Mouse (Mus musculus) layer of hippocampus, postnatal 10 days (tissue): ENCODE results near the gene Slc2a8. TPM values are rescaled to one million over a fixed set of nuclear protein-coding genes. Genes with fewer than 3 reads are reported as not detected.

Source experiments
- DNase-seq, 2 experiments: peaks; one replicate each; pipeline ENCODE4 v3.0.0; 2021; ENCODE audit warnings: low spot score in 2 of 2
- total RNA-seq, 2 experiments: library from RNA; stranded (reverse); gene quantifications; 2 replicates each; pipeline ENCODE4 v1.2.3; 2021

The Slc2a8 gene
- total RNA-seq, 2 experiments from 2014 or later, result 23.2 to 26.9 TPM

GRCm38 (mm10) chr2:32938741-32939140, 43.1 kb downstream of the Slc2a8 start:
- no peak for DNase-seq

- no peak for DNase-seq
Observed at GRCm38 (mm10) chr2:32931730-32932129, 50.2 kb downstream of the Slc2a8 start.

GRCm38 (mm10) chr2:32928947-32929829, 52.7 kb downstream of the Slc2a8 start:
- no peak for DNase-seq

- peak; percentile 77 to 83 for DNase-seq
Observed at GRCm38 (mm10) chr2:32928235-32928946, 53.5 kb downstream of the Slc2a8 start.

GRCm38 (mm10) chr2:32927624-32928234, 54.2 kb downstream of the Slc2a8 start:
- no peak for DNase-seq

- DNase-seq, result no peak
Observed at GRCm38 (mm10) chr2:32926330-32927075, 55.4 kb downstream of the Slc2a8 start.

- DNase-seq, result no peak
Observed at GRCm38 (mm10) chr2:32924306-32924844, 57.5 kb downstream of the Slc2a8 start.

- DNase-seq, result no peak
Observed at GRCm38 (mm10) chr2:32923551-32924250, 58.2 kb downstream of the Slc2a8 start.

Other genes with a start within 250 kb of the Slc2a8 start
- 1 to 10 TPM; 2.1 to 3.2 TPM for gene 6330409D20Rik, start 241.1 kb downstream of the Slc2a8 start, total RNA-seq
- 10 to 100 TPM; 28.9 to 32.9 TPM for gene Tor2a, start 224.8 kb downstream of the Slc2a8 start, total RNA-seq
- under 1 TPM; 0.71 to 0.94 TPM for gene Ttc16, start 206.4 kb downstream of the Slc2a8 start, total RNA-seq
- gene Ptrh1, start 206.3 kb downstream of the Slc2a8 start, total RNA-seq, result 10 to 100 TPM in 1 of 2 experiments, 1 to 10 TPM in 1; 5.4 to 11.5 TPM
- gene Cfap157, start 197.7 kb downstream of the Slc2a8 start, total RNA-seq, result under 1 TPM; 0.75 to 0.76 TPM
- 100 to 1,000 TPM; 525 to 547 TPM for gene Stxbp1, start 134.8 kb downstream of the Slc2a8 start, total RNA-seq
- gene Fam129b, start 106.0 kb downstream of the Slc2a8 start, total RNA-seq, result 10 to 100 TPM; 22.6 to 26.3 TPM
- 100 to 1,000 TPM; 155 to 179 TPM for gene Rpl12, start 20.5 kb downstream of the Slc2a8 start, total RNA-seq
- gene Lrsam1, start 20.5 kb downstream of the Slc2a8 start, total RNA-seq, result 10 to 100 TPM; 36.5 to 40.4 TPM
- 10 to 100 TPM; 75.2 to 91.7 TPM for gene Garnl3, start 149.6 kb upstream of the Slc2a8 start, total RNA-seq
- gene Angptl2, start 234.0 kb upstream of the Slc2a8 start, total RNA-seq, result 1 to 10 TPM; 3.7 to 7.2 TPM